Mouse (Mus musculus) monocyte, adult 2 months (primary cell): ENCODE data around the gene F930015N05Rik.

Source experiments
- DNase-seq, 2 experiments: peaks; one replicate each; pipeline ENCODE4 v3.0.0; 2022; ENCODE audit warnings: low spot score in 2 of 2, low read depth in 1 of 2

The F930015N05Rik gene

DNA sequence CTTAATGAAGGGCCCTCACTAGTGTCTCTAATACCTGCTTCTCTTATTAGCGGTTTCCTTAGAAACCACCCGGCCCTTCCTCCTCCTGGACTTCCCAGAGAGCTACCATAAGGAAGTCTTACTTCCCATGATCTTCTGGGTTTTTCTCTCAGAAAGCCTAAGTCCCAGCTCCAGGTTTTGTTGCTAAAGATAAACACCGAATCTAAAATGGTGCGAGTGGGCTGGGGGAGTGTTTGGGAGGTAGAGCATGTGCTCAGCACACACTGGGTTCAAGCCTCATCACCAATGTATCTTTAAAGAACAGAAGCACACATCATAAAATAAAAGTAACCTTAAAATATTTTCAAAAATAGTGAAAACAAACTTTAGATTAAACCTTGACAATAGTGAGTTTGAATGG is 50.1 kb downstream of the F930015N05Rik start:
- no peak for DNase-seq
